8 mouse cellular contexts compared by ENCODE assay signal in the genomic region with DNA sequence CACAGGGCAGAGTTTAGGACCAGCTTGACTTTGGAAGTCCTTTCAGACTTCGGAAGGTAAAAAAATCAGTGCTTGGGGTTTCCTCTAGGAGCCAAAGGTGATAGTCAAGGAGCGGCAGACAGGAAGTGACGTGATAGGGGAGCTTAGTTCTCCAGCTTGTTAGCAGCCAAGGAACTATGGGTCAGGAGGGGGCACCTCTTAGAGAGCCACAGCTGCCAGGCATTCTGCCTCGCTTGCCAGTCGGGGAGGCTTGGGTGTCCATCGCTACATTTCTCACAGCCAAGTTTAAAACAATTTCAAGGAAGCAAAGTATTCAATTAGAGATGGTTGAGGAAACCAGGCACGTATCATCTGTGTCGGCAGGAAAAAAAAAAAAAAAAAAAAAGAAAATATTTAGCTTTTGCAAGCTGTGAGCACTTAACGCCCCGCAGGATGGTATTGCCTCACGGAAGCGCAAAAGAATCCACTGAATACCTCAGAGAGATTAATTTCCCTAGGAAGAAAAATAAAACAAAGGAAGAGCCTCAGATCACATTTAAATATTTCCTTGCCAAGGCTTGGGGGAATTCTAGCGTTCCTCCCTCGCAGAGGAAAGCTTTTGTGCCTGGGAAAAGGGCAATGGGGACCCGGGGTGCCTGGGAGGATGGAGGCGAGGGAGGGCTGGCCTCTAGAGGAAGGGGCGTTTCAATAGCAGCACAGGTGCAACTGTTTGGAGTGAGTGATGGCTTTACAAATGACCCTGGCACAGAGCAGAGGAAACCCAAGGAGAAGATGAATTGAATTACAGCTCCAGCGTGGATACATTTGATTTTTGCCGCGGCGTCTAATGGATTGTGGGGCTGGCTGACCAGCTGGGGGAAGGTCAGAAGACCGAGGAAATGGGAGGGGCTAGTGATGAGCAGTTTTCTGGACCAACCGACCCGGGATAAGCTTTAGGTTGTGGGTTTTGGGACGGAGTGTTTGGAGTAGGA.
A peak's percentile ranks its signal among the peaks of the same experiment; 100 is the strongest.
DNase-seq lines count a peak whose midpoint lies in the region; ATAC-seq lines count a peak whose summit lies in the region.

No protein-coding gene starts in this region.

- no peak overlapping the region for H3K27ac ChIP-seq in forebrain, embryonic 10.5 days
- no peak overlapping the region for H3K27ac ChIP-seq in hindbrain, embryonic 14.5 days

- peak overlapping the region; percentile 66 for H3K9ac ChIP-seq in hindbrain, embryonic 14.5 days

- peaks cover 36% of the 10 kb centered on the region for H3K27me3 ChIP-seq in megakaryocyte, embryonic 14.5 days (replicated peaks)
- peaks cover 30% of the 10 kb centered on the region for H3K27me3 ChIP-seq in forebrain, embryonic 10.5 days (ENCODE audit: poor library complexity, severe bottlenecking)
- no peaks in the 10 kb centered on the region for H3K27me3 ChIP-seq in hindbrain, embryonic 14.5 days (ENCODE audit: control insufficient read depth, insufficient read depth, low read length)

- H3K4me1 ChIP-seq in megakaryocyte, embryonic 14.5 days = peaks cover 44% of the 10 kb centered on the region
- H3K4me1 ChIP-seq in forebrain, embryonic 10.5 days = peaks cover 20% of the 10 kb centered on the region
- peaks cover 6% of the 10 kb centered on the region; the same call in 1 of the 2 replicates for H3K4me1 ChIP-seq in hindbrain, embryonic 14.5 days (replicated peaks; ENCODE audit: control insufficient read depth, insufficient read depth, low read length)

- DNase-seq in forebrain, embryonic 10.5 days (ENCODE audit: extremely low spot score, low spot score) = peak; percentile 35
- DNase-seq in hindbrain, embryonic 14.5 days (ENCODE audit: low spot score) = peak; percentile 50
- DNase-seq in lung, postnatal 4 days = peak; percentile 8 to 26
- no peak for DNase-seq in urinary bladder, postnatal 10 days (ENCODE audit: low spot score)
- DNase-seq in left cerebral cortex, postnatal 14 days (ENCODE audit: low spot score in 2 of 2) = no peak
- DNase-seq in T-cell, adult 2 months (ENCODE audit: low spot score) = no peak

- H3K36me3 ChIP-seq in megakaryocyte, embryonic 14.5 days (replicated peaks; ENCODE audit: low read length) = no peaks in the 10 kb centered on the region
- no peaks in the 10 kb centered on the region for H3K36me3 ChIP-seq in forebrain, embryonic 10.5 days (replicated peaks)
- H3K36me3 ChIP-seq in hindbrain, embryonic 14.5 days (replicated peaks; ENCODE audit: control insufficient read depth, insufficient read depth) = no peaks in the 10 kb centered on the region

- peak overlapping the region; percentile 74 for H3K4me2 ChIP-seq in hindbrain, embryonic 14.5 days (replicated peaks)

- intact Hi-C loops in left cerebral cortex, postnatal 14 days (cut with DNase I) = loop anchor here (5.0 to 10.0 kb wide), 3 partner anchors 274 to 477 kb away; no protein-coding TSS in a partner anchor

- 13% methylated on average over 25 of the region's 25 CpGs for WGBS in forebrain, embryonic 10.5 days
- WGBS in hindbrain, embryonic 14.5 days = 7% methylated on average over 25 of the region's 25 CpGs

- peak overlapping the region; percentile 72 for H3K4me3 ChIP-seq in megakaryocyte, embryonic 14.5 days (replicated peaks)
- H3K4me3 ChIP-seq in forebrain, embryonic 10.5 days = peak overlapping the region; percentile 42
- H3K4me3 ChIP-seq in hindbrain, embryonic 14.5 days (replicated peaks; ENCODE audit: low read length) = peak overlapping the region; percentile 31

- H3K9me3 ChIP-seq in megakaryocyte, embryonic 14.5 days = peaks cover 12% of the 10 kb centered on the region
- no peaks in the 10 kb centered on the region for H3K9me3 ChIP-seq in forebrain, embryonic 10.5 days
- no peaks in the 10 kb centered on the region for H3K9me3 ChIP-seq in hindbrain, embryonic 14.5 days (ENCODE audit: control insufficient read depth, low read length)

- ATAC-seq in megakaryocyte, adult 5-6 weeks (ENCODE audit: poor library complexity, severe bottlenecking) = no peak
- ATAC-seq in hindbrain, embryonic 14.5 days (ENCODE audit: low FRiP score) = peak; percentile 61

Comparison
In these comparisons a context has a peak if more than half of its experiments do, and no peak if none do; other contexts are left out.
1. DNase-seq: peak in forebrain, embryonic 10.5 days (single experiment), hindbrain, embryonic 14.5 days (single experiment) and lung, postnatal 4 days (2 of 2); none in urinary bladder, postnatal 10 days (single experiment), left cerebral cortex, postnatal 14 days (0 of 2) and T-cell, adult 2 months (single experiment).
2. Peak in every context shown above with its lines, with median percentiles within 50 percentile points of each other: H3K4me3 ChIP-seq.